Mouse (Mus musculus): Measurements from ENCODE around the gene Asap2. TPM values are rescaled to one million over a fixed set of nuclear protein-coding genes. Genes with fewer than 3 reads are reported as not detected.

The Asap2 gene
- polyA plus RNA-seq, 1 experiment from 2014 or later: 5.0 TPM

DNA sequence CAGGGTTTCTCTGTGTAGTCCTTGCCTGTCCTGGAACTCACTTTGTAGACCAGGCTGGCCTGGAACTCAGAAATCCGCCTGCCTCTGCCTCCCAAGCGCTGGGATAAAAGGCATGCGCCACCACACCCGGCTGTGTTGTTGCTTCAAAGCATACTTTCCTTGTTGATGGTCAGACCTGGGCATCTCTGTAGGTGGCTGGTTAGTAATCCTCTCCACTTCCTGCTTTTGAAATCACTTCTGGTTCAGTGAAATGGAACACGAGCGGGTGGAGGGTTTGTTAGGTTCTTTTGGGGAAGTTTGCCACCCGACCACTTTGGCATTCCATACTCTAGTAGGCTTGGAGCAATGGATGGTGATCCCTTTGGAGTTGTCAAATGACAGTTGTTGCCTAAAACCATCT is 243.5 kb downstream of the Asap2 start:
- Histone ChIP-seq H3K27me3 (ENCODE audit: control insufficient read depth, insufficient read depth, low read length) (no peaks in the 10 kb centered on the region), H3K4me1 (replicated peaks; ENCODE audit: control insufficient read depth, insufficient read depth) (no peaks in the 10 kb centered on the region), H3K27ac (replicated peaks) (no peak overlapping the region), H3K9ac (ENCODE audit: low read length) (no peak overlapping the region), H3K4me3 (ENCODE audit: low read depth, low read length) (no peak overlapping the region), H3K4me2 (replicated peaks; ENCODE audit: low read depth) (no peak overlapping the region), H3K36me3 (ENCODE audit: control insufficient read depth, insufficient read depth, low read length) (no peaks in the 10 kb centered on the region), H3K9me3 (ENCODE audit: control insufficient read depth, low read length) (no peaks in the 10 kb centered on the region)
- WGBS: 85% methylated on average over 7 of the region's 7 CpGs
- DNase-seq (ENCODE audit: low spot score) (no peak), ATAC-seq (ENCODE audit: low FRiP score, low TSS enrichment) (no peak)
- TF ChIP-seq CTCF (IDR thresholded peaks at IDR 0.05; ENCODE audit: low read depth) (no peak), EP300 (optimal IDR thresholded peaks at IDR 0.05) (no peak)

DNA sequence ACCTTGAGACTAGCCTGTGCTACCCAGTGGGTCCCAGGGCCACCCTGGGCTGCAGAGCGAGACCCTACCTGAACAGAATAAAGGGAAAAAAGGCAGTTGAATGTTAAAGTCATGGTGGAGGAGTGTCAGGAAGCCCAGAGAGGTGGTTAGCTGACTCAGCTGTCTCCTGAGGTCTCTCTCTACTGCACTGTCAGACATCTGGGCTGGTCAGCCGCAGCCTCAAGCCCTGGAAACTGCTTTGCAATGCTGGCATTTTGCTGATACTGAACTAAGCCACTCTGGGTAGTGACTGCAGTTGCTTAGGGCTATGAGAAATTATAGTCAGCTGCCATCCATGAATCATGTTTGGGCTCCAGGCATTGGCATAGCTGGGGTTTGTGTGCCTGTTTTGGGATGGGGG is 244.3 kb downstream of the Asap2 start:
- TF ChIP-seq CTCF (IDR thresholded peaks at IDR 0.05; ENCODE audit: low read depth): no peak
- no peak for TF ChIP-seq EP300 (optimal IDR thresholded peaks at IDR 0.05)
- Histone ChIP-seq H3K4me2 (replicated peaks; ENCODE audit: low read depth) (no peak overlapping the region), H3K27me3 (ENCODE audit: control insufficient read depth, insufficient read depth, low read length) (no peaks in the 10 kb centered on the region), H3K4me3 (ENCODE audit: low read depth, low read length) (no peak overlapping the region), H3K9me3 (ENCODE audit: control insufficient read depth, low read length) (no peaks in the 10 kb centered on the region), H3K36me3 (ENCODE audit: control insufficient read depth, insufficient read depth, low read length) (0 out of 2 replicates have a peak, but pooled peaks cover 5% of the 10 kb centered on the region), H3K9ac (ENCODE audit: low read length) (no peak overlapping the region), H3K27ac (replicated peaks) (no peak overlapping the region), H3K4me1 (replicated peaks; ENCODE audit: control insufficient read depth, insufficient read depth) (no peaks in the 10 kb centered on the region)
- ATAC-seq (ENCODE audit: low FRiP score, low TSS enrichment) (no peak), DNase-seq (ENCODE audit: low spot score) (no peak)
- WGBS: 81% methylated on average over 2 of the region's 2 CpGs

DNA sequence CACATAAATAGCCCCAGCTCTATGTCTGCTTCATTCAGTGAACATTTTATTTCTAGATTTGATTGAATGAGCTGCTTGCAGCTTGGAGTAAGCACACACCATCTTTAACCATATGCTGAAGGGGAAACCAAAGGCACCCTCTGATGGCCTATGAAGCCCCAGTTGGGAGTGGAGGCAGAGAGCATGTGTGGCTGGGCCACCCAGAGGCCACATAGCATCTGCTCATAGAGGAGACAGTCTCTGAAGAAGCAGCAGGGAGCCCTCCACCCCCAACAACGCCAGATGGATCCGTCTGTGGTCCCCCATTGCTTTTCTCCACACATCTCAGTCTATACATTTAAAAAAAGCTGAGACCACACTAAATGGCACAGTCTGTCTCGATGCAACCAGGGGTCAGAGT is 251.7 kb downstream of the Asap2 start:
- no peak overlapping the region for H3K27ac ChIP-seq (replicated peaks)
- H3K9me3 ChIP-seq (ENCODE audit: control insufficient read depth, low read length): no peaks in the 10 kb centered on the region
- DNase-seq (ENCODE audit: low spot score) (no peak), ATAC-seq (ENCODE audit: low FRiP score, low TSS enrichment) (no peak)
- WGBS: 76% methylated on average over 3 of the region's 3 CpGs
- H3K27me3 ChIP-seq (ENCODE audit: control insufficient read depth, insufficient read depth, low read length): no peaks in the 10 kb centered on the region
- no peak overlapping the region for H3K4me2 ChIP-seq (replicated peaks; ENCODE audit: low read depth)
- no peak overlapping the region for H3K4me3 ChIP-seq (ENCODE audit: low read depth, low read length)
- TF ChIP-seq EP300 (optimal IDR thresholded peaks at IDR 0.05) (no peak), CTCF (IDR thresholded peaks at IDR 0.05; ENCODE audit: low read depth) (no peak)
- H3K9ac ChIP-seq (ENCODE audit: low read length): no peak overlapping the region
- H3K4me1 ChIP-seq (replicated peaks; ENCODE audit: control insufficient read depth, insufficient read depth): no peaks in the 10 kb centered on the region
- H3K36me3 ChIP-seq (ENCODE audit: control insufficient read depth, insufficient read depth, low read length): 0 out of 2 replicates have a peak, but pooled peaks cover 8% of the 10 kb centered on the region

DNA sequence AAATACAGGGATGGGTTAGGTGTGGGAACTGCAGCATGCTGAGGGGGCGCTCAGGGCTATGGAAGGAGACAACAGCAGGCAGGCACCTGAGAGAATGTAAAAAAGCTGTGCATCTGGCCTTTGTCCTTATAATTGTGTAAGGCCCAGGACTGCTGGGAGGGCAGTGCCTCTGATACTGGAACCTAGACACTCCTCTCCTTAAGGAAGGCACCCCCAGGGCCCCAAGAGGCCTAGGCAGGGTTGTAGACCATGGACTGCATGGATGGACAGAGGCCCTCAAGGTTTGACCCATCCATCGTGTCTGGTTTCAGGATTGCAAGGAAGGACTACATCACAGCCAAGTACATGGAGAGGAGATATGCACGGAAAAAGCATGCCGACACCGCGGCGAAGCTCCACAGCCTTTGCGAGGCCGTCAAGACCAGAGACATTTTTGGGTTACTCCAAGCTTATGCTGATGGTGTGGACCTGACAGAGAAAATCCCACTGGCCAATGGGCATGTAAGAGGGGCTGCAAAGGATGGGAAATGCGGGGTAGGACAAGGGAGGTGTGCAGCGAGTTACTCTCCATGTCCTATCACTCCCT is 254.2 kb downstream of the Asap2 start:
- 96% methylated on average over 11 of the region's 11 CpGs for WGBS
- Histone ChIP-seq H3K36me3 (ENCODE audit: control insufficient read depth, insufficient read depth, low read length) (0 out of 2 replicates have a peak, but pooled peaks cover 3% of the 10 kb centered on the region), H3K27ac (replicated peaks) (no peak overlapping the region), H3K4me2 (replicated peaks; ENCODE audit: low read depth) (no peak overlapping the region), H3K9me3 (ENCODE audit: control insufficient read depth, low read length) (no peaks in the 10 kb centered on the region), H3K9ac (ENCODE audit: low read length) (no peak overlapping the region), H3K27me3 (ENCODE audit: control insufficient read depth, insufficient read depth, low read length) (no peaks in the 10 kb centered on the region), H3K4me1 (replicated peaks; ENCODE audit: control insufficient read depth, insufficient read depth) (no peaks in the 10 kb centered on the region), H3K4me3 (ENCODE audit: low read depth, low read length) (no peak overlapping the region)
- no peak for ATAC-seq (ENCODE audit: low FRiP score, low TSS enrichment)
- DNase-seq (ENCODE audit: low spot score): no peak
- no peak for TF ChIP-seq CTCF (IDR thresholded peaks at IDR 0.05; ENCODE audit: low read depth)
- TF ChIP-seq EP300 (optimal IDR thresholded peaks at IDR 0.05): no peak

DNA sequence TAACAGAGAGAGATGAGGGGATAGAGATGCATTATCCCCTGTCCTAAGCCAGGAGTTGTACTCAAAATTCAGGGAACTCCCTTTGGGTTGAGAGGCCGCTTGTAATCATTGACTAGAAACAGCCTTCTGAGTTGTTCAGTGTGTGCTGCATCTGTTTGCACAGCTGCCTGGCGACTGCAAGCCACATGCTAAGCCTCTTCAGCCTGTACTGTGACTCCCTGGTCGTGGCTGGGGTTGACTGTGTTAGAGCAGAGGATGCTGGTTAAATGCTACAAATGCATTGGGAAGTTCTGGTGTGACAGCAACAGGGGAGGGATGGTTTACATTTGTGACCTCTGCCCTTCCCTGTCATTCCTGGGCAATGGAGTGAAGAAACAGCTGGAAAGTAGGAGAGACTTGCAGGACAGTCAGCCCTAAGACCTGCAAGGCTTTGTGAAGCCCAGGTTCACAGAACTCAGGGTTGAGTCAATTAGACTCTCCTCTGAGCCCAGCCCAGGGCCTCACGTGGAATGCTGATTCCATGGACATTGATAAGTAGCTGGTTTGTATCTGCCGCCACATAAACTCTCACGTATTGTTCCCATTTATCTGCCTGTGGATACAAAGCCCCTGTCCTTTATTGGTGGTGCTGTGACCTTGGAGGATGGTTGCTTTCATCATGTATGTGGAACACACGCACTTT is 257.6 kb downstream of the Asap2 start:
- no peak for DNase-seq (ENCODE audit: low spot score)
- 54% methylated on average over 7 of the region's 7 CpGs for WGBS
- no peak overlapping the region for H3K4me3 ChIP-seq (ENCODE audit: low read depth, low read length)
- H3K36me3 ChIP-seq (ENCODE audit: control insufficient read depth, insufficient read depth, low read length): peaks cover 8% of the 10 kb centered on the region
- no peak overlapping the region for H3K4me2 ChIP-seq (replicated peaks; ENCODE audit: low read depth)
- H3K27me3 ChIP-seq (ENCODE audit: control insufficient read depth, insufficient read depth, low read length): no peaks in the 10 kb centered on the region
- no peak for TF ChIP-seq EP300 (optimal IDR thresholded peaks at IDR 0.05)
- TF ChIP-seq CTCF (IDR thresholded peaks at IDR 0.05; ENCODE audit: low read depth): no peak
- no peak overlapping the region for H3K9ac ChIP-seq (ENCODE audit: low read length)
- H3K4me1 ChIP-seq (replicated peaks; ENCODE audit: control insufficient read depth, insufficient read depth): no peaks in the 10 kb centered on the region
- ATAC-seq (ENCODE audit: low FRiP score, low TSS enrichment): peak; percentile 45; the same call in 1 of the 2 replicates
- H3K9me3 ChIP-seq (ENCODE audit: control insufficient read depth, low read length): no peaks in the 10 kb centered on the region
- no peak overlapping the region for H3K27ac ChIP-seq (replicated peaks)

All from stomach, postnatal 0 days (tissue).